Mouse (Mus musculus) bone marrow macrophage, adult 2 months (primary cell): ENCODE measurements around the gene Asna1.

Experiments used
- CTCF ChIP-seq: IDR thresholded peaks from 2 replicates; pipeline ENCODE4 v1.5.1; 2012; ENCODE audit warnings: low read depth, mild to moderate bottlenecking, low read length, moderate library complexity
- POLR2A ChIP-seq: IDR thresholded peaks from 2 replicates; pipeline ENCODE4 v1.6.1; 2012; ENCODE audit warnings: mild to moderate bottlenecking, low read depth, low read length, borderline replicate concordance

DNA sequence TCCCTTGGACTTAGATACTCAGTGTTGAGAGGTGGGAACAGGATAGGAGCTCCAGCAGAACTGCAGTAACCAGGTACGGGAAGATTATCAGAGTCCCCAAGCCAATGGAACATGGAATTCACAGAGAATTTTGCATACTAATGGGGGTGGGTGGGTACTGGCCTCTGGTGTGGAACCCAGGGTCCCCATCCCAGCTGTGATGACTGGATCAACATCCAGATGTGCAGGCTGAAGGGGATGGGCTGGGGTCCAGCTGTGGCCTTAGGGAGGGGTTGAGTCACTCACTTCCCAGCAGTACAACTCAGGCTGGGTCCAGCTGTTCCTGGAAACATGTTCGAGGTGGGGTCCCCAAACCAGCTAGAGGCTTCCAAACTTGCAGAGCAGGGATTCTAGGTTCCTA lies 37.2 kb downstream of the Asna1 start:
- TF ChIP-seq POLR2A (no peak), CTCF (no peak)
